In genomic region chr2:54906282-54907060, GRCm38 (mm10) we compare ENCODE assay signal across 13 mouse cellular contexts.
DNase-seq lines count a peak whose midpoint lies in the region; ATAC-seq lines count a peak whose summit lies in the region.
"Had no signal": no experiment of that assay in that cellular context is flagged by ENCODE, and none has a peak within 500 bp of the region (broad histone marks: within the 10 kb centered on the region; RNA-seq: fewer than 3 reads in every experiment).

No protein-coding gene starts in this region.

- ATAC-seq in CD4-positive, CD25-positive, alpha-beta regulatory T cell, adult 4 months: no peak
- ATAC-seq in megakaryocyte-erythroid progenitor cell, adult 5-6 weeks (replicated peaks; ENCODE audit: low FRiP score, low TSS enrichment, poor library complexity, severe bottlenecking): no peak
- ATAC-seq: intestine, embryonic 16.5 days had no signal

- DNase-seq in layer of hippocampus, postnatal 14 days (ENCODE audit: low spot score in 2 of 2): peak; percentile 1 to 8
- DNase-seq in layer of hippocampus, adult 11-12 months (ENCODE audit: low spot score): no peak
- peak; percentile 7 for DNase-seq in R1 (ENCODE audit: low read depth, low spot score)
- peak; percentile 85 for DNase-seq in brain, adult 2 months (ENCODE audit: low read depth, low spot score)
- DNase-seq in cerebellum, postnatal 10 days: peak; percentile 66 to 74
- DNase-seq: gastrocnemius, adult 2 months; heart, postnatal 10 days; kidney, postnatal 10 days; lung, postnatal 14 days; right cerebral cortex, postnatal 25 days had no signal
